Mouse (Mus musculus) forebrain, embryonic 15.5 days (tissue): ENCODE results near the gene Olfr411. TPM values are rescaled to one million over a fixed set of nuclear protein-coding genes. Genes with fewer than 3 reads are reported as not detected.

Experiments
- ATAC-seq: fragments of 200-750 bp; cut with Nextera tagmentation; replicated peaks from 2 replicates; pipeline ENCODE4 v1.8.0; 2017; ENCODE audit warnings: mild to moderate bottlenecking, moderate TSS enrichment, moderate library complexity
- H3K27ac ChIP-seq: fragments of 300-500 bp; sonication (generic); replicated peaks from 2 replicates; pipeline ENCODE4 v1.5.1; 2015; ENCODE audit warnings: mild to moderate bottlenecking, inconsistent platforms
- H3K27me3 ChIP-seq: fragments of 300-500 bp; sonication (generic); 2 replicates; pipeline ENCODE4 v1.6.1; 2015; ENCODE audit warnings: inconsistent platforms
- H3K36me3 ChIP-seq: fragments of 300-500 bp; sonication (generic); 2 replicates; pipeline ENCODE4 v1.6.1; 2015; ENCODE audit warnings: mild to moderate bottlenecking, inconsistent platforms
- H3K4me1 ChIP-seq: fragments of 300-500 bp; sonication (generic); 2 replicates; pipeline ENCODE4 v1.6.1; 2015; ENCODE audit warnings: inconsistent platforms
- H3K4me2 ChIP-seq: fragments of 300-500 bp; sonication (generic); replicated peaks from 2 replicates; pipeline ENCODE4 v1.6.1; 2015; ENCODE audit warnings: mild to moderate bottlenecking, inconsistent platforms
- H3K4me3 ChIP-seq: fragments of 300-500 bp; sonication (generic); 2 replicates; pipeline ENCODE4 v1.5.1; 2015; ENCODE audit warnings: mild to moderate bottlenecking, inconsistent platforms
- H3K9ac ChIP-seq: fragments of 300-500 bp; sonication (generic); replicated peaks from 2 replicates; pipeline ENCODE4 v1.6.1; 2015; ENCODE audit warnings: mild to moderate bottlenecking, inconsistent platforms
- H3K9me3 ChIP-seq: fragments of 300-500 bp; sonication (generic); 2 replicates; pipeline ENCODE4 v1.6.1; 2016; ENCODE audit warnings: inconsistent platforms
- WGBS: fragments of 180-500 bp; shearing (Covaris S2); methylation state at CpG from one replicate; pipeline ENCODE4 v1.1.7; 2015; ENCODE audit warnings: mixed read lengths; 5-methylcytosine and 5-hydroxymethylcytosine counted together
- polyA plus RNA-seq: library from polyadenylated mRNA; unstranded; fragments of >200 nt; fragmentation: Nextera tagmentation; extraction: Ambion mirVana; gene quantifications from 2 replicates; pipeline ENCODE4 v1.2.1, GENCODE M21; 2015

The Olfr411 gene
- polyA plus RNA-seq = not detected in 2 replicates

DNA sequence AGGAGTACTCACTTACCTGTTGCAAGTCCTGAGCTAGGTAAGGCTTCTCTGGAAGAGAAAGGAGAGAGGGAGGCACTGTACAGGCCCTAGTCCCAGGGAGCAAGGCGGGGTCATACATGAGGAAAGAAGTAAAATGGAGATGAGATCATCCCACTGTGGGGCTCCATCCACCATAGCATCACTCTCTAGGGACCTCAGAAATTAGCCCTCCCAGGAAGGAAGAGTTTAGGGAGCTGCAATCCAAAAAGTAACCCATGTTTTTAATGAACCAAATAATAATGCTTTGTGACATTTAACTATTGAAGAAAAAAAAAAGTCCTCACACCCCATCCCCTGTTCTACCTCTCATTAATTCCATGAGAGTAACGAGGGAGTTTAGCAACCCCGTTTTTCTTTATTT is at the start of gene Olfr411:
TSS of gene Olfr411 (minus strand) at position 101 of the 400 bp plus-strand sequence.
- no peak for ATAC-seq
- Histone ChIP-seq H3K9me3 (no peaks in the 10 kb centered on the region), H3K9ac (no peak within 1 kb of the TSS), H3K27ac (no peak within 1 kb of the TSS), H3K27me3 (no peaks in the 10 kb centered on the region), H3K36me3 (no peaks in the 10 kb centered on the region), H3K4me3 (no peak within 1 kb of the TSS), H3K4me1 (no peaks in the 10 kb centered on the region), H3K4me2 (no peak within 1 kb of the TSS)
- WGBS = 73% methylated on average over 3 of the region's 3 CpGs

DNA sequence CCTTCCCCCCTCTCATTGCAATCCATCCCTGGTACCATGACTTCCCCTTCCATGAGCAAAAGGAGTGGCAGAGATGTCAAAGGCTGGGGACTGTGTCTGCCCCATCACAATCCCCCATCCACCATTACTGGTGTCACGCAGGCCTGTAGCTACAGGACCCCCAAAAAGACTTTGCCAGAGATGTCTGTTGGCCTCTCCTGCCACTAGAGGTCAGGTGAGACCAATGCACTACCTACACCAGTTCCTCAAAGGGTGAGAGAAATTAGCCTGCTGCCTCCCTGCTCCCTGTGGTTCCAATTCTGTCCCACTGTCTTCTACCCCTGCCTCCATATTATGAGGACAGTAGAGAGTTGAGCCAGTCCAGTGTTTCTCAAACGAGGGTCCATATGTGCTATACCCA is 49.7 kb upstream of the Olfr411 start:
- Histone ChIP-seq H3K9me3 (no peaks in the 10 kb centered on the region), H3K9ac (no peak overlapping the region), H3K27me3 (no peaks in the 10 kb centered on the region), H3K36me3 (no peaks in the 10 kb centered on the region), H3K4me2 (no peak overlapping the region), H3K27ac (no peak overlapping the region), H3K4me1 (no peaks in the 10 kb centered on the region), H3K4me3 (no peak overlapping the region)
- ATAC-seq = 0 out of 2 replicates have a peak, but pooled peaks have one; percentile 23
- 50% methylated on average over 2 of the region's 2 CpGs for WGBS

DNA sequence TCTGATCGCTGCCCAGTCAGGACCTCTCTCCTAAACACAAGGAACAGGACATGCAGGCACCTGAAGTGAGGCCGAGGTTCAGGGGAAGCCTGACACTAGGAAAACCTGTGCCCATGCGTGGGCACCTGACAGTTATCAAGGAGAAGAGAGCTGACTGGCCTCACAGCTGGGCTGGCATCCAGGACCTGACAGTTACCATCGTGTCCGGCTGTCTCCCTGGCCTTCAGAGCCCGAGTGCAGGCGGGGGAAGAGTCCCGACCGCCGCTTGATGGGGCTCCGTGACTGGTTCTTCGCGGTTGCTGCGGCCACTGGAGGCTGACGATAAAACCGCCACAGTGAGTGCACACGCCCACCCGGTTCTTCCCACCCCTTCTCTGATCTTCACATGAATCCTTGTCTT is 43.1 kb upstream of the Olfr411 start:
- 83% methylated on average over 18 of the region's 18 CpGs for WGBS
- H3K36me3 ChIP-seq = no peaks in the 10 kb centered on the region
- H3K4me1 ChIP-seq = peaks cover 9% of the 10 kb centered on the region; the same call in 1 of the 2 replicates
- no peaks in the 10 kb centered on the region for H3K9me3 ChIP-seq
- H3K27ac ChIP-seq = no peak overlapping the region
- no peak overlapping the region for H3K4me2 ChIP-seq
- no peak overlapping the region for H3K4me3 ChIP-seq
- H3K9ac ChIP-seq = no peak overlapping the region
- no peaks in the 10 kb centered on the region for H3K27me3 ChIP-seq
- no peak for ATAC-seq

DNA sequence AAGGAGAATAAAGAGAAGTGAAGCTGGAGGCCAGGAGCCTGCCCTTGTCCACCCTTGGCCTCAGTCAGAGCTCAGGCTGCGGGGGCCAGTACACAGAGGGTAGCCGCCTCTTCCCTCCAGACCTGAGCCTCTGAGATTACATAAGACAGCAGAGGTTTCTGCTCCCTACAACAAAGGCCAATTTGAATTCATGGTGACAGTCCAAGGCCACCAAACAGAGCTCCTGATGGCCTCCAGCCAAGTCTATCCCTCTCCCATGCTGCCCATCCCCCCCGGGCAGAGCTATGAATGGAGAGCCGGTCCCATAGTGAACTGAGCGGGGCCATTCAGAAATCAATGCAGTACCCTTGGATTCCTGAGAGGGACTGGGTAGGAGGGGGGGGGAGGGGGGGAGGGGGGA is 41.0 kb upstream of the Olfr411 start:
- no peak overlapping the region for H3K4me3 ChIP-seq
- H3K36me3 ChIP-seq = no peaks in the 10 kb centered on the region
- ATAC-seq = peak; percentile 48; the same call in 1 of the 2 replicates
- H3K27me3 ChIP-seq = no peaks in the 10 kb centered on the region
- H3K9me3 ChIP-seq = no peaks in the 10 kb centered on the region
- no peak overlapping the region for H3K9ac ChIP-seq
- H3K4me1 ChIP-seq = peaks cover 9% of the 10 kb centered on the region; the same call in 1 of the 2 replicates
- no peak overlapping the region for H3K27ac ChIP-seq
- no peak overlapping the region for H3K4me2 ChIP-seq
- WGBS = 22% methylated on average over 5 of the region's 5 CpGs

DNA sequence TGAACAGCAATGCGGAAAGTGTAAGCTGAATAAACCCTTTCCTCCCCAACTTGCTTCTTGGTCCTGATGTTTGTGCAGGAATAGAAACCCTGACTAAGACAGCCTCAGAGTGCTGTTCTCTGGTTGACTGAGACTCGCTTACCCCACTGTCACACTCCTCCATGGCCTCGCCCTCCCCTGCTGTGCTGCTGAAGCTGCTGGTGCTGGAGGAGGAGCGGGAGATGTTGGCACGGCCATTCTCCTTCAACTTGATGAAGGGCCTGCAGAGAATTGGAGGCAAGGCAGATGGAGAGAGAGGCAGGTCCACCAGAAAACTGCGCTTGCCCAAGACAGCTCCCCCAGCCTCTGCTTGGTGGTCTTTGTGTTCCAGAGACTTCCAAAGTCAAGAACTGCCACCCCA is 40.5 kb upstream of the Olfr411 start:
- WGBS = 75% methylated on average over 6 of the region's 6 CpGs
- H3K36me3 ChIP-seq = no peaks in the 10 kb centered on the region
- H3K27me3 ChIP-seq = no peaks in the 10 kb centered on the region

DNA sequence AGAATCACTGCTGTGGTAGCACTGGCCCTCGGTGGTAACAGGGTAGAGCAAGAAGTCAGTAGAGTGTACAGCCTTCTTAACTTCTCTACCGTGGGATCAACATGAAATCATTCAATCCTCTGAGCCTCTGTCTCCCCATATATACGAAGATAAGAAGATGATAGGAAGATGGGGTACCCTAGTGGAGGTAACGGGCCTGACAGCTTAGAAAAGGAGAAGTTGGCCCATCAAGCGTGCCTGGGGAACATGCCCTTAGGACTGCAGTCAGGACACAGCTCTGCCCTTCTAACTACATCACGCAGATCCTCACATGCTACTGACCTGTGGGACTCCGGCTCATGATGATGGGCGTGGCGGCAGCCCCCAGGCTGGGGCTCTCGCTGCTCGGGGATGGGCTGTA is 39.4 kb upstream of the Olfr411 start:
- Histone ChIP-seq H3K9me3 (no peaks in the 10 kb centered on the region), H3K4me1 (peaks cover 9% of the 10 kb centered on the region; the same call in 1 of the 2 replicates), H3K36me3 (no peaks in the 10 kb centered on the region), H3K4me3 (no peak overlapping the region), H3K27me3 (no peaks in the 10 kb centered on the region), H3K27ac (no peak overlapping the region), H3K4me2 (no peak overlapping the region), H3K9ac (no peak overlapping the region)
- ATAC-seq = no peak
- whole genome bisulfite sequencing = 88% methylated on average over 11 of the region's 11 CpGs

More for the DNA sequence above, 40.5 kb upstream of the Olfr411 start:
- no peak for ATAC-seq
- H3K9me3 ChIP-seq = no peaks in the 10 kb centered on the region
- H3K4me3 ChIP-seq = no peak overlapping the region
- no peak overlapping the region for H3K4me2 ChIP-seq
- H3K9ac ChIP-seq = no peak overlapping the region
- H3K27ac ChIP-seq = no peak overlapping the region
- H3K4me1 ChIP-seq = peaks cover 9% of the 10 kb centered on the region; the same call in 1 of the 2 replicates

DNA sequence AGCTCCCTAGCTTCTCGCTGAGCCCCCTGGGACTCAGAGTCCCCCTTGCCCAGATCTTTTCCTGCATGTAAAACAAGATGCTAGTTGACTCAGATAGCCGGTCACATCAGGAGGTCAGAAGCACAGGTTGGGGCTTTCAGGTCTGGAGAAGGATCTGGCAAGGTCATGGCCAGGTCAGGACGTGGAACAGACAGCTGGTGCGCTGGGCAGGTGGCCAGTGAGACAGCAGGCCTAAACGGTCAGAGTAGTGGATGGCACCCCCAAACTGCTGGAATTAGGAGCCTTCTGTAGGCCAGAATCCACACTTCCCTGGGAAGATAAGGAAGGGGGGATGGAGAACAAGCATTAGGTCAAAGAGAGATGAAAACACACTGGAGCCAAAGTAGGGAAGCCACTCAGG is 34.8 kb upstream of the Olfr411 start:
- H3K9me3 ChIP-seq = no peaks in the 10 kb centered on the region
- H3K27me3 ChIP-seq = no peaks in the 10 kb centered on the region
- H3K4me3 ChIP-seq = no peak overlapping the region
- H3K36me3 ChIP-seq = no peaks in the 10 kb centered on the region
- H3K9ac ChIP-seq = no peak overlapping the region
- no peaks in the 10 kb centered on the region for H3K4me1 ChIP-seq
- H3K27ac ChIP-seq = no peak overlapping the region
- ATAC-seq = no peak
- no peak overlapping the region for H3K4me2 ChIP-seq
- WGBS = 82% methylated on average over 5 of the region's 5 CpGs

DNA sequence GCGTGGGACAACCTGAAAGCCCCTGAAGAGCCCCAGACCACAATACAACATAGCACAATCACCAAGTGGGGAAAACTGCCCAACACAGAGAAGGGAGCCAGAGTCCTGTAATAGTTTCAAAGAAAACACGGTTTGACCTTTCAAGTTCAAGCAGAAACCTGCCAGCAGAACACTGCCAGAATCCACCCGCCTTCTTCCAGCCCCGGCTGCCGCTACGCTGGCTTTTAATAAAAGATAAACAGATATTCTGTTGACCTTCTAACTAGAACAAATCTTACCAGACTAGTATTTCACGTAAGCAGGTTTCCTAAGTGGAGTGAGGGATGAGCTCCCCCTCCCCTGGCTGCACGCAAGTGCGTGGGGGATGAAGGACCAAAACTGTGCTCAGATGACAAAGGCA is 33.2 kb upstream of the Olfr411 start:
- H3K27ac ChIP-seq = no peak overlapping the region
- no peak overlapping the region for H3K9ac ChIP-seq
- no peaks in the 10 kb centered on the region for H3K9me3 ChIP-seq
- no peaks in the 10 kb centered on the region for H3K4me1 ChIP-seq
- no peaks in the 10 kb centered on the region for H3K27me3 ChIP-seq
- 72% methylated on average over 9 of the region's 9 CpGs for WGBS
- no peak overlapping the region for H3K4me2 ChIP-seq
- no peaks in the 10 kb centered on the region for H3K36me3 ChIP-seq
- ATAC-seq = no peak
- H3K4me3 ChIP-seq = no peak overlapping the region

DNA sequence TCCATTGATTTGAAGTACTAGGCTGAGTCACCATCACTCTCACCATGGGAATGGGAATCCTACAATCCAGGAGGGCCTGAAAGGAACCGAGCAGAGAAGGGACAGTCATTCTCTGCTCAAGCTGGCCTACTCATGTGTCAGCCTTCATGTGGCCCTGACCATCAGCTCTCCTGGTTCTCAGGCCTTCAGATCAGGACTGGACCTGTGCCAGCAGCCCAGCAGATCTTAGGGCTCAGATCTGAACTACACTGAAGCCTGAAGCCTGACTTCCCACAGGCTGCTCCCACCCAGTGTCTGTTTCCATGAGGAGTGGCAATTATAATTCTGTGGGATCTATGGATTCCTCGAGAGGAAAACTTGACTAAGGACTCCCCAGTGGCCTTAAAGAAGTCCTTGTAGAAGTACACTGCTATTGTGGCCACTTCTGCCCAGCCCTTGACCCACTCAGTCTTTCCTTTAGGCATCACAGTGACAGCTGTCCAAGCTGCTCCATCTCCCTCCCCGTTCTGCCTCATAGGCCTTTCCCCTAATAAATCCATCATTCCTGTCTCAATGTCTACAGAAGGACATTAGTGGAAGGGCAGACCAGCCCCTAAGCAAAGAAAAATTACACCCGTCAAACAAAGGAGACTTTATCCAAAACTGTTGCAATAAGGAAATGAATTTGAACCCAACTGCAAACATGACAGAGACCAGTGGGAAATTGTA is 26.9 kb upstream of the Olfr411 start:
- no peak overlapping the region for H3K9ac ChIP-seq
- 76% methylated on average over 4 of the region's 4 CpGs for WGBS
- no peak for ATAC-seq
- H3K4me2 ChIP-seq = no peak overlapping the region
- H3K27ac ChIP-seq = no peak overlapping the region
- H3K4me1 ChIP-seq = no peaks in the 10 kb centered on the region; the same call in 1 of the 2 replicates
- no peaks in the 10 kb centered on the region for H3K9me3 ChIP-seq
- H3K36me3 ChIP-seq = no peaks in the 10 kb centered on the region
- peaks cover 3% of the 10 kb centered on the region; the same call in 1 of the 2 replicates for H3K27me3 ChIP-seq
- H3K4me3 ChIP-seq = no peak overlapping the region

DNA sequence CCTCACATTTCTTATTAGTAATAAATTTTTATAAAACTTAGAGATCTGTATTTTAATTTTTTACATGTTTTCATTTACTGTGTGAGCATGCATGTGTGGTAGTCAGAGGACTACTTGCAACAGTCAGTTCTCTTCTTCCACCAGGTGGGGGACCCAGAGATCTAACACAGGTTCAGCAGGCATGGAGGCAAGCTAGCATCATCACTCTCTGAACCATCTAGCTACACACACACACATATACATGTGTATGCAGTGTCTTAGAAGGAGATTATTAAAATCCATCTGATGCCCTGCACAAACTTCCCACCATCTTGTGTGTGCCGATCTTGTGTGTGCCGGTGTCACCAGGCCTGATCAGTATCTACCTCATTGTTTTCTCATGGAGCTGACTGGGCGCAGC is 24.4 kb upstream of the Olfr411 start:
- no peaks in the 10 kb centered on the region; the same call in 1 of the 2 replicates for H3K4me1 ChIP-seq
- no peak overlapping the region for H3K4me3 ChIP-seq
- ATAC-seq = peak; percentile 83
- peaks cover 3% of the 10 kb centered on the region; the same call in 1 of the 2 replicates for H3K27me3 ChIP-seq
- no peaks in the 10 kb centered on the region for H3K36me3 ChIP-seq
- H3K9ac ChIP-seq = no peak overlapping the region
- H3K27ac ChIP-seq = no peak overlapping the region
- H3K4me2 ChIP-seq = no peak overlapping the region
- 65% methylated on average over 3 of the region's 3 CpGs for WGBS
- H3K9me3 ChIP-seq = no peaks in the 10 kb centered on the region

DNA sequence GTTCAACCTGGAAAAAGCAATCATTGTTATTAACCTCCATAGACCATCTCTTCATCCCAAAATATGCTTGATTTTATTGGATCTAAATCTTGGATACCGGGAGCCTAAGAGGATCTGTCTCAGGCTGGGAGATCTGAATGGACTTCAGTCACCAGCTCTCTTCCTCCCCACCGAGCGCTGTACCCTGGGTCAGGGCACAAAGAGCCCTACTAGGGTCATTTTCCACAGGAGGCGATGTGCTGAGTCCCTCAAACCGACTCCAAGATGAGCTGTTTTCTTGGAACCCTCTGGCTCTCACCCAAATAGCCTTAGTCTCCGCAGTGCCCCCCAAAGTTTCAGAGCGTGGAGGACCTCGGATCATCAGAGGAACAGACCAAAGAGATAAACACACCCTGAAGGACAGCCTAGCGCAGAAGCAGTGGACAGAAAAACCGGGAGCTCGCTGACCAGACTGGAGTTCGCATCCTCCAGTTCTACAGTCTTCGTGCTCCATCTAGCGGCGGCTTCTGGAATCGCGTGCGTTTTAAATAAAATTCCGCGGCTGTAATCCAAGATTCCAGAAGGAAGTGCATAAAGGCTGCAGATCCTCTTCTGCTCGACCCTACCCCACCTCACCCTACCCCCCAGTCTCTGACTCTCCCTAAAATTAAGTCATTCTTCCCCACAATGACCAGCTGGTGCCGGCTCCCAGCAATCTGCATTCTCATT is 19.1 kb upstream of the Olfr411 start:
- H3K9me3 ChIP-seq = no peaks in the 10 kb centered on the region
- 11% methylated on average over 22 of the region's 22 CpGs for WGBS
- no peak overlapping the region for H3K27ac ChIP-seq
- H3K4me3 ChIP-seq = no peak overlapping the region
- no peak overlapping the region for H3K4me2 ChIP-seq
- H3K36me3 ChIP-seq = no peaks in the 10 kb centered on the region
- ATAC-seq = no peak; the same call in 1 of the 2 replicates
- H3K9ac ChIP-seq = no peak overlapping the region
- no peaks in the 10 kb centered on the region for H3K4me1 ChIP-seq
- peaks cover 10% of the 10 kb centered on the region; the same call in 1 of the 2 replicates for H3K27me3 ChIP-seq

DNA sequence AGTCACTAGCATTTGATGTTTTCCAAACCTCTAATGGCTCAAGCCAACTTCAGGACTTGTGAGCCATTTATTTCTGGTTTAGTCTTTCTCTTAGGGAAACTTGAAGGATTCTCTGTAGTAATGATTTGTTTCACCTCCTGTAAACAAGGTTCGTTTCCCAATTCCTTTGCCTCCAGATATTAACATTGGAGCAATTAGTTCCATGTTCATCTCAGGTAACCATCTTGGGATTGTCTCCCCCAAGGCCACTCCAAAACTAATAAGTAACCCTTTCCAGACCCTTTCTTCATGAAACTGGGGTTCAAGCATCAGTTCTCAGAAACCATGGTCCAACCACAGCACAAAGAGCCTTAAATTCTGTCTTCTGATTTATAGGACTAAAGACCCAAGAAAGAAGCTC is 9.3 kb upstream of the Olfr411 start, which contains the start of gene Olfr412:
TSS of gene Olfr412 (plus strand) at position 301 of the 400 bp plus-strand sequence.
- no peaks in the 10 kb centered on the region for H3K36me3 ChIP-seq
- H3K9ac ChIP-seq = no peak within 1 kb of the TSS
- no peak within 1 kb of the TSS for H3K4me3 ChIP-seq
- no peak within 1 kb of the TSS for H3K27ac ChIP-seq
- no peaks in the 10 kb centered on the region for H3K4me1 ChIP-seq
- H3K27me3 ChIP-seq = no peaks in the 10 kb centered on the region
- H3K9me3 ChIP-seq = no peaks in the 10 kb centered on the region
- 84% methylated on average over 1 of the region's 1 CpGs for WGBS
- no peak within 1 kb of the TSS for H3K4me2 ChIP-seq
- no peak for ATAC-seq
